Mouse (Mus musculus) hindlimb bud, embryonic 11.5 days (tissue): ENCODE measurements at regions not wholly inside any gene's neighbourhood (a gene's known extent, or its start where the extent isn't known, plus 50 kb on each side); places are given as distances from the start of the nearest gene placed in this dataset.
"Not testable (repeated sequence)": the region's sequence is repeated elsewhere in the genome, so short reads cannot be mapped to it uniquely, and the experiment has no call there.

Experiments used
- DNase-seq: peaks from one replicate; pipeline ENCODE4 v3.0.0-alpha.2; 2012; ENCODE audit warnings: low read depth, low spot score; ENCODE audit errors: extremely low spot score

DNA sequence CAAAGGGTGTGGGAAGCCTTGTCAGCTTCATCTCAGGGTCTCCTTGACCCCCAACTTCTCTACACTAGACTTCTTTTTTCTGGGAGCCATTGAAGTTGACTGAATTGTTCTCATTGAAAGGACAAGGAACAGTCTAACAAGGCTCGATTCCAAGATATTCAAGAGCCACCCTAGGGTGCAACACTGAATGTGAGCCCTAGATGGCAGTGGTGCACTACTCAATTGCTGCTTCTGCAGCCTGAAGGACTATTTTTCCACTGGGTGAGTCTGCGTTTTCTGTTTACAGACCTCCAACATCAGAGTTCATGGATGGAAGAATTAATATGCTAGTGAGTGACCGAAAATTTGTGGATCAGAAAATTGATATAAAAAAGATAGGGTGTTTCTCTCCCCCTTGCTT, 161.5 kb downstream of the Hpcal1 start:
- DNase-seq = not testable (repeated sequence)

- not testable (repeated sequence) for DNase-seq
These were observed 181.8 kb downstream of the Hpcal1 start for GRCm38 (mm10) chr12:17872491-17872890.

DNA sequence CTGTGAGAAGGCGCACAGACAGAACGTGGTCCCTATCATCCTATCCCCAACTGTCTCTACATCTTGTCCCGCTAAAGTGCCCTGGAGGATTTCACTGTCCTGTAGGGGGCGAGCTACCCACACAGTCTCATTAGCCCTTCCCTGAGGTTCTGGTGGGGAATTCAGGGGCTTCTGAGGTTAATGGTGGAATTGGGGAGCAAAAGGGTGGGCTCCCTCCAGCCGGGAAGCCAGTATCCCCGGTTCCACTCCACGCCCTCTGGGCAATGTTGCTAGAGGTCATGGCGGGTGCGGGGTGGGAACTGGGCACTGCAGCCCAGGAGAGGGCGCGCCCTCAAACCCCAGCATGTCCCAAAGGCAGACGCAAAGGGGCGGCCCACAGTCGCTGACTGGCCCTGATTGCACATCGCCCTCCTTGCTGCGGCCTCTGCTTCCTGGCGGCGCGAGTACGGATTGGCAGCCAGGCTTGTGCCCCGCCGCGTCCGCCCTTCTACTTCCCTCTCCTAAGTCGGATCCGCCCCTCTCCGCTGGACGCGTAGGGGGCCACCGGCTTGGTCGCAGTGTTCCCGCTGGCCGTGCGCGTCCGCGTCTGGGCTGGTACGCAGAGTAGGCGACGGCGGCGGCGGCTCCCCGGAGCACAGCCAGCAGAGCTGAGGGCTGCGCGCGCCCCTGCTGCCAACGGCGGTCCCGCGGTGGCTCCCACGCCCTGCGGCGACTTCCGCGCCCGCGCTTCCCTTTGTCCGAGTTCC, 190.9 kb downstream of the Hpcal1 start:
- peak; percentile 46 for DNase-seq

DNA sequence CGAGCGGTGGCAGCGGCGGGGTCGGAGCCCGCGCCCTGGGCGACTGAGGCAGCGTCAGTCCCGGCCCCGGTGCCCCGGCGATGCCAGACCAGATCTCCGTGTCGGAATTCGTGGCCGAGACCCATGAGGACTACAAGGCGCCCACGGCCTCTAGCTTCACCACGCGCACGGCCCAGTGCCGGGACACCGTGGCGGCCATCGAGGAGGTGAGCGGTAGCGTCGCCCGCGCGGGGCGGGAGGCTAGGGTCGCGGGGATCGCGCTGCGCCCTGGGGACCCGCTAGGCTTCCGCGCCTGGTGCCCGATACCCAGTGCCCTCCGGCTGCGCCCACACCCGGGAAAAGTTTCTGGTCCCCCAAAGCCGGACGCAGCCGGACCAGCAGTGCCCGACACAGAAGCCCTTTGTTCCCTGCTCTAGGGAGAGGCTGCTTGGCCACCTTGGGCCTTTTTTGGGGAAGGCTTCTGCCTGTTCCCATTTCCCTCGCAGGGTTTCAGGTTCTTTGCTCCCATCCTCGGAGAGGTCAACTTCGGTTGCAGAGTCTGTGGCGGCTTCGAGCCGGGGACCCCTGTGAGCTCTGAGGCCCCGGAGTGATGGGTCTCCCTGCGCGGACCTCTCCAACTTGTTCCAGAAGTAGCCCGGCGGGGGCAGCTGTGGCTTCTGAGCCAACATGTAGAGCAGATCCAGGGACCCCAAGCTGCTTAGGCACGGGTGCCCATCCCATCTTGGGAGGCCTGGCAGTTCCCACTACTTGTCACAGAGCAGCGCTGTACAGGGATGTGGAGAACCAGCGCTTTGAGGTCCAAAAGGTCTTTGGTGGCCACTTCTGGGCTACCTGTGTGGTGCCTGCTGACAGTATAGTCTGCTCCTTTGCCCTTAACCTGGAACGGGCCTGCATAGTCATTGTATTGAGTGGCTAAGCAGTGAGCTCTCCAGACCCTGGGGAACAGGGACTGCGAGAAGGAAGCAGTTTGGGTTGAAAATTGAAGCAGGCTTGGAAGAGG, 191.8 kb downstream of the Hpcal1 start:
- not testable (repeated sequence) for DNase-seq

DNA sequence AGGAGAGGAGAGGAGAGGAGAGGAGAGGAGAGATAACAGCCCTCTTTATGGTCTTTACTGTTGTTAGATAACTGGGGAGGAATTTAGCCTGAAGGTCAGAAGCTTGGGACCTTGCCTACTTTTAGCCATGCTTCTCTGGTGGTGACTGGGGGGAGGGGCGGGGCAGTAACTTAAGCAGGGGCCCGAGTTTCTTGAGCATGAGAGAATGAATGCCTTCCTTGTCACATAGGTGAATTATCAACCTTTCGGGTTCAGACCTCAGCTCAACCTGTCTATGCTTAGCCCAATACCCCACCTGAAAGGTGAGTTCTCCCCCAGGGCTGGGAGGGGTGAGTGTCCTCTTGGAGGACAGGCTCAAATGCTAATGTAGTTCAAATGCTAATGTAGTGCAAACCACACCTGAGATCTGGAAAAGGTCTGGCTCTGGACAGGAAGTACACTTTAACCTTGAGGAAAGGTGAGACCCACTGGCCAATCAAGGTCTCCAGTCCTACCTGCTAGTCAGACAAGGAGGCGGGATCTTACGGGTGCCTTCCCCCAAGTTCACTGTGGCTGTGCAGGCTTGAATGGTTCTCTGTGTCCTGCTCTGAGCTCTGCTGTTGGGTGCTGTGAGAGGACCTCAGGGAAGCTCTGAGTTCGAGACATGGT, 201.1 kb downstream of the Hpcal1 start:
- not testable (repeated sequence) for DNase-seq

- not testable (repeated sequence) for DNase-seq
These were observed 222.4 kb downstream of the Hpcal1 start for GRCm38 (mm10) chr12:17913058-17913457.
